Mouse (Mus musculus) R1 (cell line): Measurements from ENCODE around the gene Slco2a1.

Source experiments
- DNase-seq: peaks from one replicate; pipeline ENCODE4 v3.0.0-alpha.2; 2018; ENCODE audit warnings: low read depth, low spot score

The Slco2a1 gene

DNA sequence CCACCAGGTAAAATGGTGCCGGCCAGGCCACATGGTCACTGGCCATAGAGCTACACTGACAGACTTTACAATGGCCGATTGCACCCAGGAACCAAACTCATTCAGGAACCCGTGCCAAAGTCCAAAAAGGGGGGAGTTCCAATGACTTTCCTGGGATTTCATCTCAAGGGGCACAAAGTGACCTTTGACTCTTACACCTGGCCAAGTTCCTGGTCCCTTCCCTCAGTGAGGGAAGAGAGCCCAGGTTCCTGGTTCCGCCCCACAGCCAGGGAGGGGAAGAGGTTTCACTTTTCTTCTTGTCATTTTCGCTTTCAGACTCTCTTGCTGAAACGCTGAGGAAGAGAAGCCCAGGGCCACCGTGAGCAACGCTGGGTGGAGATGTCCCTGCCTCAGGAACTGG is at the start of gene Slco2a1:
TSS of gene Slco2a1 (plus strand) at position 251 of the 400 bp plus-strand sequence.
- no peak for DNase-seq

- DNase-seq = no peak
Measured at GRCm38 (mm10) chr9:102942221-102942620, 46.3 kb upstream of the Slco2a1 start.

- peak; percentile 54 for DNase-seq
Measured at GRCm38 (mm10) chr9:102944891-102945290, 43.6 kb upstream of the Slco2a1 start.

- no peak for DNase-seq
Measured at GRCm38 (mm10) chr9:102946469-102947015, 42.0 kb upstream of the Slco2a1 start.

DNA sequence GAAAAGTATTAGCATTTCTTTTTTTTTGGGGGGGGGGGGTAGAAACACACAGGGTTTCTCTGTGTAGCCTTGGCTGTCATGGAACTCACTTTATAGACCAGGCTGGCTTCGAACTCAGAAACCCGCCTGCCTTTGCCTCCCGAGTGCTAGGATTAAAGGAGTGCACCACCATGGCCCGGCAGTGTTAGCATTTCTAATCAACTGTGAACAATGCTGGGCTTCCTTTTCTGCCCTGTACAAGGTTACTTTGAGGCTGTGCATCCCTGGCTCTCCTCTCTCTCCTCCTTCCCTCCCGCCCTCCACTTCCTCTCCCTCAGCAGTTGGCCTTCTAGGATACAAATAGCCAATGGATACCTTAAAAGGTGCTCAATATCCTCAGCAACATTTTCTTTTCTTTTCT is 39.8 kb upstream of the Slco2a1 start:
- peak; percentile 72 for DNase-seq

DNA sequence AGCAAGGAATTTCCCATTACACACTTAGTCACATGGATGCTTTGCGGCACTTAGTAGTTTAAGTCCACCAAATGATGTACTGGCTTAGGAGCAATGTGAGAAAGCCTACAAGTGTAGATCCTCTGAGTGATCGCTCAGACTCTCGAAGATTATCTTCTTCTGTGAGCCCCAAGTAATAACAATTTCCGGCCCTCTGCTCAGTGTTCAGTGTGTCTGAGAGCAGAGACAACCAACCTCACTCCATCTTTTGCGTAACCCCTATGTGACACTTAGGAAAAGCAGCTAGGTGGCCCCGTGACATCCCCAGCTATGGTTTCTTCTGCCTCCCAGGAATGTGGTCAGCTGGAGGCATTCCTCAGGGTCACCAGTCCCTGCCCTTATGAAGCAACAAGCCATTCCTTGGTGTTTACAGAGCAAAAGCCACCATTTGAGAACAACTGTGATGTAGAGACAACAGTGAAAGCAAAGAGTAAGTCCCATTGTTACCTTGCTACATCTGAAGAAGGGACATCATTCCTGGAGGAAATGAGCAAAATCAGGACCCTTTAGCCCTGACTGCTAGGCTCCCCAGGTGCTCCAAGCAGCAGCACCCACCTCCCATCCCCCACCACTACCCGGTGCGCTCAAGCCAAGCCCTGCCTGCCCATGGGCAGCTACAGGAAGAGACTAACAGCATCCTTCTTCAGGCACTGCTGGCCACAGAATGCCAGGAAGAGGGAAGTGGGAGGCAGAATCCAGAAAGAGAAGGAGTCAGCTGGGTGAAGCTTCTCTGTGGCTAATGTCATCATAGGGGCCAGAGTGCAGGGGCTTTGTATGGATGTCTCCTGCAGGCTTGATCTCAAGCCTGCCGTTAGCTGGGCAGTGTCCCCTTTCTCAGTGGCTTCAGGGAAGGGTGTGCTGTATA is 37.2 kb upstream of the Slco2a1 start:
- DNase-seq = no peak

- no peak for DNase-seq
Measured at GRCm38 (mm10) chr9:102955866-102956265, 32.6 kb upstream of the Slco2a1 start.

GRCm38 (mm10) chr9:102958703-102959102 is 29.8 kb upstream of the Slco2a1 start:
- no peak for DNase-seq

- peak; percentile 86 for DNase-seq
Measured at GRCm38 (mm10) chr9:102961356-102962092, 27.0 kb upstream of the Slco2a1 start.

DNA sequence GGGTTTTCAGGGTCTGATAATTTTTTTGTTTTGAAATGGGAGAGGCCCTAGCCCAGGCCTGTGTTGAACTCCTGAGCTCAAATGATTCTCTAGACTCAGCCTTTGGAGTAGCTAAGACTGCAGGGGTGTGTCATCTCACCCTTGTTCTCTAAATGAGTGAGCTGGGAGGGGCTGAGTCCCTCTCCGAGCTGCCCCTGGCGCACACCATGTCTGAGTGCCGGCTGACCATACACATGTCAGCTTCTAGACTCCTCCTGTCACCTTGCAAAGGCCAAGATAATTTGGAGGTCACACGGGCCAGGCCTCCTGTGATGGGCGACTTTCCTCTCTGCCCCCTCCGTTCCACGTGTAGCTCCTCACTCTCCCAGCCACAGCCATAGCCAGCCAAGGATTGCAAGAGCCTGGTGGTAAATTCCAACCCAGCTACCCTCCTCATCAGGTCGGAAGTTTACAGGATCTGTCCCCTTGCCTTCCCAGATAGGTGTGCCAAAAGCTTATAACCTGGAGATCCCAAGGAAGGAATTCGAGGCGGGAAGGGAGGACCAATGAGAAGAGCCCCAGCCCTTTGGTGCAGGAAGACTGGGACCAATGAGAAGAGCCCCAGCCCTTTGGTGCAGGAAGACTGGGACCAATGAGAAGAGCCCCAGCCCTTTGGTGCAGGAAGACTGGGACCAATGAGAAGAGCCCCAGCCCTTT is 26.3 kb upstream of the Slco2a1 start:
- peak; percentile 79 for DNase-seq

- no peak for DNase-seq
Measured at GRCm38 (mm10) chr9:102963321-102963720, 25.2 kb upstream of the Slco2a1 start.

DNA sequence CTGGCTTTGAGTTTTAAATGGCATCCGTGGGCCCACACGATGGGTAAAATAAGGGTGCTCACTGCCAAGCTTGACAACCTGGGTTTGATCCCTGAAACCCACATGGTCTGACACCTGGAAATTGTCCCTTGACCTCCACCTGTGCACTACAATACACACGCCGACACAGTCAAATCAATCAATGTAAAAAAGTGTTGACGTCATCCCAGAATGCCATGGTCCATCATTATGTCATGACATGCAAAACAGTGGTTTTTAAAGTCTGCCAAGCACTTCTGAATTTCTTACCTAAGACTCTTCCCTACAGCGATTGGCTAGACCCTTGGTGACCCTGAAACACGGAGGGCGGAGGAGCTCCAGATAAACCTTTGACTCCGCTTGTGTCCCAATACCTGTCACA is 23.9 kb upstream of the Slco2a1 start:
- DNase-seq = no peak

- DNase-seq = no peak
Measured at GRCm38 (mm10) chr9:102972393-102973050, 16.0 kb upstream of the Slco2a1 start.

- no peak for DNase-seq
Measured at GRCm38 (mm10) chr9:102975887-102976286, 12.6 kb upstream of the Slco2a1 start.

DNA sequence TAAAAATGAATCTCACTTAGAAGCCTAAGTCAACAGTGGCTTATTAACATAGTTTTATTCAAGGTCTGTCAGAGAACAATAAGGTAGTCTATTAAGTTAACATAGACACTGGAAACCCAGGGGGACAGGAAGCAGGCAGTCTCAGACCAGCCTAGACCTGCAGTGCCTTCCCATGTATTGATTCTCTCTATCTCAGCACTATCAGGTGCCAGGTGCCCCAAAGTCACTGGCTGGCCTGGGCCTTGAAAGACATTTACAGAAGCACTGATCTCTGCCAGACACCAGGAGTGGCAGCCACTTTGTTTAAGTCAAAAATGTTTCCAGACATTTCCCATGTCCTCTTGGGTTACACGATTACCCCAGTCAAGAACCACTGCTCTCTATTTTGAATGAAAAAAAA is 11.4 kb upstream of the Slco2a1 start:
- no peak for DNase-seq

GRCm38 (mm10) chr9:102977791-102978492 is 10.6 kb upstream of the Slco2a1 start:
- DNase-seq = no peak

DNA sequence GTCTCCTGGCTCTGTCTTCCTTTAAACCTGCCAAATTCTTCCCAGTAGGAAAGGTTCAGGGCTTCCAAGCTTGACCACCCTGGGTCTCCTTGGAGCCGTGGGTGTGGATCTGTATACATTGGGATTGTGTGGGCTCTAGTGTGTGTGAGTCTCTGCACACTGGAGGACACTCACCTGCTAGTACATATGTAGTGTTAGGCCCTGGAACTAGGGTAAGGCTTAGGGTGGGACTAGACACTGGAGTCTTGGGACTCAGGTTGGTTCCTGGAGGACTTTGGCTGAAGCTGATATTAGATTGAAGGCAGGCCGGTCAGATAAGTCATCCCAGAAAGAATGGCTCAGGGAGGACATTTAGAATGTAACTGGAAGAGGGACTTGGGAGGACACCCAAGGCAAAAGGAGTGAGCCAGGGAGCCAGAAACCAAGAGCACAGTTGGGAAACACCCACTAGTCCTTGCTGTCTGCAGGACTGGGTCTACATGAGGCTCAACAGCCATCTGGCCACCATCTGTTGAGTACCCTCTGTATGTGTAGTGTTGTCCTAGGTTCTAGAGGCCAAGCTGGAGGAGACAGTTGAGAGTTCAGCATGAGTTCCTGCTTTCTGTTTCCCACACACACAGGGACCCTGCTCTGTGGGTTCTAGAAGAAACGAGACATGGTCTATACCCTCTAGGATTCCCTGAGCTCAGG is 9.4 kb upstream of the Slco2a1 start:
- no peak for DNase-seq

DNA sequence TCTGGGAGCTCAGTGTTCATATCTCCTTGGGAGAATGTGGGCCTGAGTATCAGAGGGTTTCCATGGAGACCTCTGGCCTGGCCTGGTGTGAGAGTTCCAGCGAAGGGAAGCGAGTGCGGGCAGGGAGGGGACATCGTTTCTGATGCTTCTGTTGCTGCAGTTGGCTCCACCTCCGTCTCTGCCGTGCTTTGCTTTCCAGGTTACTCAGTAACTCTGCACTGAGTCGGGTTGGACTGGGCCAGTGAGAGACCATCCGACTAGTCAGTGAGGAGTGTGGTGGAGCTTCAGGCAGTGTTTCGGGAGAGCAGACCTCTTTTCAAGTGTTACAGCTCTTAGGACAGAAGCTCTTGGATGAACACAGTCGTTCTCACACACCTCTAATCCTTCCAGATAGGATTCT is 8.6 kb upstream of the Slco2a1 start:
- DNase-seq = peak; percentile 20

GRCm38 (mm10) chr9:102980420-102980819 is 8.1 kb upstream of the Slco2a1 start:
- DNase-seq = no peak

- DNase-seq = no peak
Measured at GRCm38 (mm10) chr9:102981791-102982190, 6.7 kb upstream of the Slco2a1 start.
